Mouse (Mus musculus) brain, embryonic 14.5 days (tissue): ENCODE measurements around the gene Zbtb9.

Experiments used
- CTCF ChIP-seq: fragments of 200-500 bp; IDR thresholded peaks from 2 replicates; pipeline ENCODE4 v1.5.1; 2012; ENCODE audit warnings: inconsistent platforms, mild to moderate bottlenecking, moderate library complexity, borderline replicate concordance; ENCODE audit not compliant: insufficient read depth, insufficient read length; ENCODE audit errors: extremely low read depth
- POLR2A ChIP-seq: fragments of 200-500 bp; IDR thresholded peaks from 2 replicates; pipeline ENCODE4 v1.6.1; 2012; ENCODE audit warnings: mild to moderate bottlenecking, inconsistent platforms, borderline replicate concordance; ENCODE audit not compliant: poor library complexity, insufficient read depth, insufficient read length, severe bottlenecking; ENCODE audit errors: extremely low read depth

- TF ChIP-seq CTCF, result no peak
- no peak for TF ChIP-seq POLR2A
Observed at GRCm38 (mm10) chr17:27029431-27029830, 56.5 kb downstream of the Zbtb9 start.
